Mouse (Mus musculus) myocyte (in vitro differentiated cells): ENCODE data around the gene Fbxl18.

Experiments used
- CEBPB ChIP-seq: IDR thresholded peaks from 2 replicates; pipeline ENCODE4 v1.6.1; 2011; ENCODE audit warnings: mild to moderate bottlenecking, moderate library complexity; ENCODE audit not compliant: poor library complexity, insufficient read depth, severe bottlenecking
- E2F4 ChIP-seq: IDR thresholded peaks from one replicate; pipeline ENCODE4 v1.6.1; 2011; ENCODE audit warnings: mild to moderate bottlenecking, control low read depth, moderate library complexity; ENCODE audit not compliant: insufficient read depth
- MAX ChIP-seq: IDR thresholded peaks from one replicate; pipeline ENCODE4 v1.6.1; 2011; ENCODE audit warnings: low read depth, mild to moderate bottlenecking, control low read depth
- MYOD1 ChIP-seq, 3 experiments: IDR thresholded peaks; one replicate each; pipeline ENCODE4 v1.6.1; 2011; ENCODE audit warnings: control low read depth in 2 of 3, low read depth in 2 of 3, mild to moderate bottlenecking in 2 of 3, moderate library complexity in 1 of 3; ENCODE audit not compliant: insufficient read length in 2 of 3, control insufficient read depth in 1 of 3
- MYOG ChIP-seq, 3 experiments: IDR thresholded peaks; one replicate each; pipeline ENCODE4 v1.6.1; 2011; ENCODE audit warnings: control low read depth in 2 of 3, low read depth in 2 of 3, mild to moderate bottlenecking in 2 of 3; ENCODE audit not compliant: insufficient read length in 2 of 3, control insufficient read depth in 1 of 3, insufficient read depth in 1 of 3
- POLR2A ChIP-seq: IDR thresholded peaks from one replicate; pipeline ENCODE4 v1.6.1; 2011; ENCODE audit warnings: low read depth, mild to moderate bottlenecking, control low read depth, moderate library complexity; ENCODE audit not compliant: insufficient read length
- POLR2AphosphoS2 ChIP-seq: IDR thresholded peaks from one replicate; pipeline ENCODE4 v1.6.1; 2011; ENCODE audit warnings: low read depth, control low read depth; ENCODE audit not compliant: insufficient read length
- TCF12 ChIP-seq: IDR thresholded peaks from one replicate; pipeline ENCODE4 v1.6.1; 2011; ENCODE audit warnings: mild to moderate bottlenecking, control low read depth; ENCODE audit not compliant: poor library complexity, insufficient read depth, severe bottlenecking
- TCF3 ChIP-seq: IDR thresholded peaks from one replicate; pipeline ENCODE4 v1.6.1; 2011; ENCODE audit warnings: low read depth, control low read depth; ENCODE audit not compliant: insufficient read length

- TF ChIP-seq MYOG (IDR thresholded peaks at IDR 0.05; ENCODE audit: control insufficient read depth in 1 of 3, insufficient read depth in 1 of 3, insufficient read length in 2 of 3, low read depth in 2 of 3), result no peak
- peak; percentile 54 for TF ChIP-seq POLR2A
- no peak for TF ChIP-seq CEBPB
- TF ChIP-seq POLR2AphosphoS2, result peak; percentile 72
- TF ChIP-seq TCF3, result no peak
- TF ChIP-seq MYOD1 (IDR thresholded peaks at IDR 0.05; ENCODE audit: control insufficient read depth in 1 of 3, insufficient read length in 2 of 3, low read depth in 2 of 3), result no peak
- no peak for TF ChIP-seq E2F4
- no peak for TF ChIP-seq TCF12
- TF ChIP-seq MAX, result no peak
Observed at GRCm38 (mm10) chr5:142820276-142821265, 74.7 kb downstream of the Fbxl18 start.
